8 mouse cellular contexts compared by ENCODE assay signal in genomic region chr5:124578633-124579317, GRCm38 (mm10). TPM values are rescaled to one million over a fixed set of nuclear protein-coding genes. Genes with fewer than 3 reads are reported as not detected.
DNase-seq lines count a peak whose midpoint lies in the region; ATAC-seq and TF ChIP-seq lines count a peak whose summit lies in the region.

Eif2b1 (minus strand) TSS chr5:124579131.
Gtf2h3 (plus strand) TSS chr5:124579140.

- peaks cover 2% of the 10 kb centered on the region for H3K4me1 ChIP-seq in ES-Bruce4 (ENCODE audit: control insufficient read depth, insufficient read depth, low read length)
- peaks cover 30% of the 10 kb centered on the region for H3K4me1 ChIP-seq in forebrain, embryonic 13.5 days
- peaks cover 17% of the 10 kb centered on the region for H3K4me1 ChIP-seq in liver, postnatal 0 days (ENCODE audit: insufficient read depth)
- peaks cover 14% of the 10 kb centered on the region for H3K4me1 ChIP-seq in neural tube, embryonic 14.5 days (ENCODE audit: control insufficient read depth, insufficient read depth, low read length)

- peak within 1 kb of the TSS; percentile 87 for H3K4me2 ChIP-seq in forebrain, embryonic 13.5 days
- peak within 1 kb of the TSS; percentile 80 for H3K4me2 ChIP-seq in liver, postnatal 0 days (ENCODE audit: low read depth, low read length)
- H3K4me2 ChIP-seq in neural tube, embryonic 14.5 days (ENCODE audit: low read depth, low read length), result peak within 1 kb of the TSS; percentile 85

- intact Hi-C loops in heart, postnatal 10 days (cut with DNase I), result loop anchor here (2.0 kb wide), 1 partner anchor 26 kb away; the partner anchor contains the start of gene Ddx55

- under 1% methylated on average over 51 of the region's 51 CpGs for WGBS in forebrain, embryonic 13.5 days
- WGBS in large intestine, adult 2 months, result 1% methylated on average over 51 of the region's 51 CpGs
- 1% methylated on average over 51 of the region's 51 CpGs for whole genome bisulfite sequencing in liver, postnatal 0 days (ENCODE audit: insufficient replicate concordance)
- 1% methylated on average over 51 of the region's 51 CpGs for WGBS in neural tube, embryonic 14.5 days

- peak; percentile 95 to 97 for DNase-seq in heart, postnatal 10 days
- DNase-seq in large intestine, adult 2 months (ENCODE audit: low read depth, low spot score), result peak; percentile 80
- peak; percentile 96 for DNase-seq in liver, postnatal 0 days
- peak; percentile 97 for DNase-seq in testis, postnatal 10 days (ENCODE audit: low spot score)

- H3K4me3 ChIP-seq in ES-Bruce4 (ENCODE audit: low read depth, low read length), result peak within 1 kb of the TSS; percentile 85
- peak within 1 kb of the TSS; percentile 88 for H3K4me3 ChIP-seq in forebrain, embryonic 13.5 days
- H3K4me3 ChIP-seq in liver, postnatal 0 days (ENCODE audit: low read depth, low read length), result peak within 1 kb of the TSS; percentile 76
- H3K4me3 ChIP-seq in neural tube, embryonic 14.5 days (ENCODE audit: low read depth, low read length), result peak within 1 kb of the TSS; percentile 53

- H3K27me3 ChIP-seq in ES-Bruce4 (ENCODE audit: control insufficient read depth, insufficient read depth, low read length, poor library complexity, severe bottlenecking), result no peaks in the 10 kb centered on the region
- H3K27me3 ChIP-seq in forebrain, embryonic 13.5 days, result no peaks in the 10 kb centered on the region
- no peaks in the 10 kb centered on the region for H3K27me3 ChIP-seq in liver, postnatal 0 days (ENCODE audit: insufficient read depth, low read length)
- H3K27me3 ChIP-seq in neural tube, embryonic 14.5 days (ENCODE audit: control insufficient read depth, insufficient read depth, low read length), result no peaks in the 10 kb centered on the region

- no peak for TF ChIP-seq CTCF in ES-Bruce4 (IDR thresholded peaks at IDR 0.05; ENCODE audit: low read depth, low read length)
- TF ChIP-seq CTCF in liver, postnatal 0 days (IDR thresholded peaks at IDR 0.05; ENCODE audit: low read depth), result peak; percentile 22; the same call in 1 of the 2 replicates

- peaks cover 9% of the 10 kb centered on the region for H3K36me3 ChIP-seq in ES-Bruce4 (ENCODE audit: control insufficient read depth, insufficient read depth, low read length, poor library complexity, severe bottlenecking)
- peaks cover 48% of the 10 kb centered on the region for H3K36me3 ChIP-seq in forebrain, embryonic 13.5 days (ENCODE audit: poor library complexity, severe bottlenecking)
- peaks cover 34% of the 10 kb centered on the region for H3K36me3 ChIP-seq in liver, postnatal 0 days (replicated peaks; ENCODE audit: insufficient read depth, low read length)
- H3K36me3 ChIP-seq in neural tube, embryonic 14.5 days (ENCODE audit: control insufficient read depth, insufficient read depth, low read length), result peaks cover 36% of the 10 kb centered on the region

- no peaks in the 10 kb centered on the region for H3K9me3 ChIP-seq in ES-Bruce4 (replicated peaks; ENCODE audit: control insufficient read depth, insufficient read depth, low read length, poor library complexity, severe bottlenecking)
- no peaks in the 10 kb centered on the region for H3K9me3 ChIP-seq in forebrain, embryonic 13.5 days (replicated peaks)
- H3K9me3 ChIP-seq in liver, postnatal 0 days (ENCODE audit: low read length), result no peaks in the 10 kb centered on the region
- no peaks in the 10 kb centered on the region for H3K9me3 ChIP-seq in neural tube, embryonic 14.5 days (ENCODE audit: control insufficient read depth, low read length)

- TF ChIP-seq EP300 in ES-Bruce4 (IDR thresholded peaks at IDR 0.05; ENCODE audit: insufficient read depth, low read depth, low read length), result peak; percentile 46; the same call in 1 of the 2 replicates
- no peak for TF ChIP-seq EP300 in liver, postnatal 0 days (IDR thresholded peaks at IDR 0.05; ENCODE audit: low read depth)

- no peak within 1 kb of the TSS for H3K27ac ChIP-seq in ES-Bruce4 (ENCODE audit: insufficient read depth, low read length)
- H3K27ac ChIP-seq in forebrain, embryonic 13.5 days, result 0 out of 2 replicates have a peak within 1 kb of the TSS, but pooled peaks have one; percentile 35
- H3K27ac ChIP-seq in liver, postnatal 0 days (ENCODE audit: low read depth), result peak within 1 kb of the TSS; percentile 31; the same call in 1 of the 2 replicates
- H3K27ac ChIP-seq in neural tube, embryonic 14.5 days (ENCODE audit: low read depth, low read length), result no peak within 1 kb of the TSS

- TF ChIP-seq POLR2A in ES-Bruce4 (IDR thresholded peaks at IDR 0.05; ENCODE audit: insufficient read depth, low read length), result peak; percentile 53

- peak within 1 kb of the TSS; percentile 59 for H3K9ac ChIP-seq in ES-Bruce4 (ENCODE audit: low read depth, poor library complexity, severe bottlenecking)
- H3K9ac ChIP-seq in forebrain, embryonic 13.5 days, result peak within 1 kb of the TSS; percentile 87
- peak within 1 kb of the TSS; percentile 75 for H3K9ac ChIP-seq in liver, postnatal 0 days (replicated peaks)
- H3K9ac ChIP-seq in neural tube, embryonic 14.5 days (replicated peaks; ENCODE audit: low read depth, low read length), result peak within 1 kb of the TSS; percentile 53

- peak; percentile 90; the same call in 1 of the 2 replicates for ATAC-seq in cerebellum, adult (ENCODE audit: insufficient number of reproducible peaks, low FRiP score, low TSS enrichment)
- peak; percentile 96 for ATAC-seq in forebrain, embryonic 13.5 days
- peak; percentile 95 for ATAC-seq in liver, postnatal 0 days
- peak; percentile 92 for ATAC-seq in neural tube, embryonic 14.5 days (ENCODE audit: low read depth)

RNA-seq across cellular contexts. Expression of gene Eif2b1, which starts in this region (rescaled TPM):
- polyA plus RNA-seq in ES-Bruce4 (2011; ENCODE audit: insufficient read depth, insufficient read length, low read depth, missing spikeins), result 57.1 and 61.3 TPM in 2 replicates
- polyA plus RNA-seq in forebrain, embryonic 13.5 days (2015; fragmentation: Nextera tagmentation; extraction: Ambion mirVana), result 72.8 and 74.4 TPM in 2 replicates
- total RNA-seq in heart, postnatal 10 days (2021), result 10 to 100 TPM; 39.8 to 43.6 TPM
- 31.7 and 33.1 TPM in 2 replicates for polyA plus RNA-seq in large intestine, adult 2 months (2012; rRNA removed)
- 26.3 and 30.7 TPM in 2 replicates for polyA plus RNA-seq in liver, postnatal 0 days (2015; fragmentation: Nextera tagmentation; extraction: Ambion mirVana)
- polyA plus RNA-seq in neural tube, embryonic 14.5 days (2014; fragmentation: Nextera tagmentation; extraction: Ambion mirVana), result 67.8 and 78.8 TPM in 2 replicates

RNA-seq across cellular contexts. Expression of gene Gtf2h3, which starts in this region (rescaled TPM):
- polyA plus RNA-seq in ES-Bruce4 (2011; ENCODE audit: insufficient read depth, insufficient read length, low read depth, missing spikeins), result 83.6 and 83.8 TPM in 2 replicates
- polyA plus RNA-seq in forebrain, embryonic 13.5 days (2015; fragmentation: Nextera tagmentation; extraction: Ambion mirVana), result 64.7 and 66.9 TPM in 2 replicates
- 10 to 100 TPM; 19.0 to 23.5 TPM for total RNA-seq in heart, postnatal 10 days (2021)
- 38.3 and 40.0 TPM in 2 replicates for polyA plus RNA-seq in large intestine, adult 2 months (2012; rRNA removed)
- polyA plus RNA-seq in liver, postnatal 0 days (2015; fragmentation: Nextera tagmentation; extraction: Ambion mirVana), result 13.2 and 14.7 TPM in 2 replicates
- polyA plus RNA-seq in neural tube, embryonic 14.5 days (2014; fragmentation: Nextera tagmentation; extraction: Ambion mirVana), result 47.6 and 49.4 TPM in 2 replicates

Comparison
In these comparisons a context has a peak if more than half of its experiments do, and no peak if none do; other contexts are left out.
1. H3K27ac ChIP-seq: peak in forebrain, embryonic 13.5 days (single experiment) and liver, postnatal 0 days (single experiment); none in ES-Bruce4 (single experiment) and neural tube, embryonic 14.5 days (single experiment).
2. Peak in every context shown above with its lines, with median percentiles within 50 percentile points of each other: H3K4me3 ChIP-seq, H3K9ac ChIP-seq, ATAC-seq, H3K4me2 ChIP-seq and DNase-seq.